Mouse (Mus musculus) adrenal gland, postnatal 25 days (tissue): ENCODE measurements around the gene S1pr4. TPM values are rescaled to one million over a fixed set of nuclear protein-coding genes. Genes with fewer than 3 reads are reported as not detected.

Source experiments
- microRNA-seq, 2 experiments: library from miRNA; unstranded; fragments of <30 nt; microRNA quantifications; one replicate each; pipeline ENCODE4 v1.2.0; 2021
- total RNA-seq: library from RNA; stranded (reverse); gene quantifications from 2 replicates; pipeline ENCODE4 v1.2.3, GENCODE M21; 2021

Gene S1pr4
- total RNA-seq, 1 experiment from 2014 or later = 0.85 TPM

Small RNA genes lying within 50 kb of the gene (microRNA-seq; reads per million reads assigned to microRNA genes)
- gene Gm25595 = 0 reads per million in 2 experiments

Other genes starting within 250 kb of the S1pr4 start
- gene Matk, start 247.2 kb downstream of the S1pr4 start, total RNA-seq = 0.82 and 1.4 TPM in 2 replicates
- 116 and 128 TPM in 2 replicates for gene Mrpl54, start 233.2 kb downstream of the S1pr4 start, total RNA-seq
- 70.4 and 110 TPM in 2 replicates for gene Apba3, start 233.2 kb downstream of the S1pr4 start, total RNA-seq
- gene Tjp3, start 208.6 kb downstream of the S1pr4 start, total RNA-seq = 0.18 TPM in 1 of 2 replicates, not detected in the other
- gene Pip5k1c, start 207.2 kb downstream of the S1pr4 start, total RNA-seq = 44.6 and 51.8 TPM in 2 replicates
- 44.0 and 45.7 TPM in 2 replicates for gene Cactin, start 179.0 kb downstream of the S1pr4 start, total RNA-seq
- gene Tbxa2r, start 171.4 kb downstream of the S1pr4 start, total RNA-seq = 65.7 and 69.5 TPM in 2 replicates
- 4.5 and 4.7 TPM in 2 replicates for gene Gipc3, start 156.9 kb downstream of the S1pr4 start, total RNA-seq
- gene Hmg20b, start 149.7 kb downstream of the S1pr4 start, total RNA-seq = 102 and 111 TPM in 2 replicates
- gene Mfsd12, start 142.6 kb downstream of the S1pr4 start, total RNA-seq = 14.3 and 21.6 TPM in 2 replicates
- gene 4930404N11Rik, start 134.3 kb downstream of the S1pr4 start, total RNA-seq = 1.4 and 2.4 TPM in 2 replicates
- gene Fzr1, start 121.6 kb downstream of the S1pr4 start, total RNA-seq = 49.3 and 51.6 TPM in 2 replicates
- 48.4 and 52.7 TPM in 2 replicates for gene Dohh, start 115.7 kb downstream of the S1pr4 start, total RNA-seq
- 1.7 TPM in 2 replicates for gene Gm48551, start 115.7 kb downstream of the S1pr4 start, total RNA-seq
- 1.5 TPM in 1 of 2 replicates, not detected in the other for gene Gm48552, start 111.1 kb downstream of the S1pr4 start, total RNA-seq
- gene Smim24, start 107.1 kb downstream of the S1pr4 start, total RNA-seq = 1.4 TPM in 1 of 2 replicates, not detected in the other
- gene Nfic, start 44.5 kb downstream of the S1pr4 start, total RNA-seq = 100 and 129 TPM in 2 replicates
- gene Celf5, start 17.4 kb downstream of the S1pr4 start, total RNA-seq = 0.43 and 1.2 TPM in 2 replicates
- 120 and 128 TPM in 2 replicates for gene Ncln, start 3.7 kb downstream of the S1pr4 start, total RNA-seq
- gene Gna15, start 24.1 kb upstream of the S1pr4 start, total RNA-seq = 0.61 TPM in 1 of 2 replicates, not detected in the other
- gene Gna11, start 45.1 kb upstream of the S1pr4 start, total RNA-seq = 76.8 and 77.9 TPM in 2 replicates
- gene Aes, start 59.4 kb upstream of the S1pr4 start, total RNA-seq = 983 and 1,070 TPM in 2 replicates
- 52.8 and 67.8 TPM in 2 replicates for gene Tle2, start 74.4 kb upstream of the S1pr4 start, total RNA-seq
- 26.4 and 37.4 TPM in 2 replicates for gene Tle6, start 100.9 kb upstream of the S1pr4 start, total RNA-seq
- gene BC025920, start 106.1 kb upstream of the S1pr4 start, total RNA-seq = 2.4 and 2.6 TPM in 2 replicates
- 28.3 and 30.2 TPM in 2 replicates for gene Sirt6, start 127.7 kb upstream of the S1pr4 start, total RNA-seq
- gene Ankrd24, start 128.4 kb upstream of the S1pr4 start, total RNA-seq = 30.5 and 37.8 TPM in 2 replicates
- 3.2 and 3.6 TPM in 2 replicates for gene Gm10778, start 148.9 kb upstream of the S1pr4 start, total RNA-seq
- gene Zfp433, start 204.7 kb upstream of the S1pr4 start, total RNA-seq = 6.9 and 9.4 TPM in 2 replicates